Mouse (Mus musculus) skeletal muscle tissue, adult 2 months (tissue): ENCODE data around the gene Reln.

Source experiments
- DNase-seq: peaks from one replicate; pipeline ENCODE4 v3.0.0-alpha.2; 2012; ENCODE audit warnings: low read depth, low spot score

Gene Reln

DNA sequence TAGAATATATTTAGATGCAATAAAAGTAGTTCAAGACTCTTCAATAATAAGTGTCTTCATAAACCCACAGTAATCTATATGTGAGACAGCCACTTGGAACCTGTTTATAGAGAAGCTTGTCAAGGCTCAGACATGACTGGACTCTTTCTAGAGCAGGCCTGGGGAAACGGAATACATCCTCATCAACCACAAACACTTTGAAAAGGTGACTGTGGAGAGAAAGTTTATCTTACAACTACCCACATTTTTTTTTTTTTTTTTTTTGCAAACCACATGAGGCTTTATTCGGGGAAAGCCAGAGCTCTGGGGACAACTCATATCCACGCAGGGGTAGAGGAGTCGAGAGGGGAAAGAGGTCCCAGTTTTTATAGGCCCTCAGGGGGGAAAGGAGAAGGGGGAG lies 36.6 kb downstream of the Reln start:
- DNase-seq = no peak

DNA sequence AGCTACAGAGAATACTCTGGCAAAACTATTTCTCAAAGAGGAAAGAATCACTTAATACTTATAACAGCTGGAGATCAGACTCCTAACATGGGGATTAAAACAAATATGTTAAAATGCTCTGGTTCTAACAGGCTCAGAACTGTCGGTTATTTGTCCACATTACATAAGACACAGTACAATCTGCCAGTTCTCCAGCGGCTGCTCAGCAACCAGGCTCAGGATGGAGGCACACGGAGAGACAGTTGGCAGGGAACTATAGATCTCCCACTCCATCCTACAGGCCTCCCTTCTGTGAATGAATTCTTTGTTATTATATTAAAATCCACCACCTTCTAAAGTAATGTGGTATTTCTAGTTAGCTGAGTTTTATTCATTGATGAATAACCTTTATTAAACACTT lies 37.4 kb downstream of the Reln start:
- no peak for DNase-seq

DNA sequence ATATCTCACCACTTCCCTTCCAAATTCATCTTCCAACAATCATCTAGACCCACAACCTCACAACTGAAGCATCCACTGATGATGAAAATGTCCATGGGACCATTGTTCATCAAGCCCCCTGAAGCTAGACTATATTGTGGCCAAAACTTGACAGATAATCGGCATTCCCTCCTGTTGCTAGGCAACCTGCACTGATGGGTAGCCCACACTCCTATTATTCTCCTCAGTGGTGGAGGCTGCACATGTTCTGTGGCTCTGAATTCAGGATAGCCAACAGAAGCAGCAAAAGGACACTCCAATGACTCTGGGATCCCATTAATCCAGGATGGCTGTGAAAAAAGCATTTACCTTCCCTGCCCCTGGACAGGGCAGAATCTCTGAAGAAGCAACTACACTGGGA lies 40.8 kb downstream of the Reln start:
- no peak for DNase-seq

DNA sequence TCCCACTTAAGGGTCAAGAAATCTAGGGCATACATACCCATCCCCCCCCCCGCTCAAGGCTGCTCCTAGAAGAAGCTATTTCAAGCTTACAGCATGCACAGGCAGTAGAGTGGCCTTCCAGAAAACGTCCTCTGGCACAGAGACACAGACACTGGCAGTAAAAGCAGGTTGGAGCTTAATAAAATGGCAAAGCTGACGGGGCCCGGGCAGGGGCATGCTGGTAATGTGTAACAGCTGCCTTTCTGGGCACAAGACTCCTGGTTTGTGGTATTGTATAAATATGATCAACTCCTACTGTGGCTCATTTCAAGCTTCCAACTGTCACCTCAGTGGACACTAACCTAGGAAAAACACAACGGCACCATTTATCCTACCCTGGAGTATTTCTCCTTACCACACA lies 42.2 kb downstream of the Reln start:
- DNase-seq = peak; percentile 47

DNA sequence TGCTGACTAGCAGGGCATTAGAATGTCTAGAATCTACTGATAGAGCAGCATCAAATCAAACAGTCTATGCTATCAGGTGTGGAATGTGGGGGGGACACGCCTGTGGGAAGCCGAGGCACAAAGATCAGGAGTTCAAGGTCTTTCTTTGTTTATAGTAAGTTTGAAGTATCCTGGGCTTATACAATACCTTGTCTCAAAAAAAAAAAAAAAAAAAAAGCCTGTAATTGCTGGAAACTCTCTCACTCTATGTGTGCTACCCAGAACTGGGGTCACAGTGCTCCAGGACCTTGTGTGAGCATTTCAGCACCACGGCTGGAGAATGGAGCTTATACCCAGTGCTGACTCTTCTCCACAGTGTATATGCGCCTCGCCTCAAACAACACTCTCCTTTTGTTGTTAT lies 43.7 kb downstream of the Reln start:
- DNase-seq = no peak

DNA sequence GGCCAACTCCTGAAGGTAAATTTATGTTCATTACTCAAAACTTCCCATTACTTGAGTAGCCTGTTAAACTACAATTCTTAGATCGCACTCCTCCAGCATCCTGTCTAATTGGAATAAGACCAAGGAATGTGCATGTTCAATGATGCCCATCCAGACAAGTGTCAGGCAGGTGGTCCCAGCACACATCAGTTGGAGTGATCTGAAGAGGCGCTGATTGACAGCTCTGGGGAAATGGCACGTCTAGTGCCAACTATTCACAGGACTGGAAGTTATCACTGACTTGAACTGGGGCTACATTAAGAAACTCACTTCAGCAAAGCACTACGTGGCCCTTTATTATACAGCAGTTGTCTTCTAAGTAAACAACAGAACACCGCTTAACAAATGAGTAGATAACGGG lies 44.5 kb downstream of the Reln start:
- no peak for DNase-seq

DNA sequence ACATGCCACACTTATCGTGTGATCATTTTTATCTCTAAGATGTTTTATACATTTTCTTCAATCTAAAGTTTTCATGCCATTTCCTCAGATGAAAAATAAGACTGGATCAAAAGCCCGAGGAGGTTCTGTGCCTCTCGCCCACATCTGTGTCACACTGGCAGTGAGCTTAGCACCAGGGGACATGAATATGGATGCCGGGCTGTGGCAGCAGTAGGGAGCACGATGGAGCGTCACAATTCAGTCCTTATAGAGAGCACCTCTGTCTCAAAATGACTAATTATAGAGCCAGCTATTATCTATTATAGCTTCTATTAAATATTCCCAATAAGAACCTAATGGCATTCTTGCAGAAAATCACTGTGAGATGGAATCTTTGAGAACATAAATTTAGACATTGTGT lies 49.3 kb downstream of the Reln start:
- no peak for DNase-seq

DNA sequence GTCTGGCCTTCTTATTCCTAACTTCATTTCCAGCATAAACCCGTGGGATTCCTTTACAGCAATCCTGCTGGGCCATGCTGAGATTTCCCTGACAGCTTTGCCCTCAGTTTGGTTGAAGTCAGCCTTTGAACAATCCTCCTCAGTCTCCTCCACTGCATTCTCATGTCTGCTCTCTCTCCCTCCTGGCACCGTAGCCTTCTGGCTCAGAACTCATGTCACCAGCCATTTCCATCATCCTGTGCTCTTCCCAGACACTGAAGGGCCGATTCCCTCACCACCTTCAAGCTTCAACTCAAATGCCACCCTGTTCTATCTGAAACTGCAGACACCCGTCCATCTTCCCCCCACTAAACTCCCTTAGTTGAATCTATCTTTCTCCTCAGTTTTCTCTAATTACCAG lies 53.1 kb downstream of the Reln start:
- DNase-seq = no peak

DNA sequence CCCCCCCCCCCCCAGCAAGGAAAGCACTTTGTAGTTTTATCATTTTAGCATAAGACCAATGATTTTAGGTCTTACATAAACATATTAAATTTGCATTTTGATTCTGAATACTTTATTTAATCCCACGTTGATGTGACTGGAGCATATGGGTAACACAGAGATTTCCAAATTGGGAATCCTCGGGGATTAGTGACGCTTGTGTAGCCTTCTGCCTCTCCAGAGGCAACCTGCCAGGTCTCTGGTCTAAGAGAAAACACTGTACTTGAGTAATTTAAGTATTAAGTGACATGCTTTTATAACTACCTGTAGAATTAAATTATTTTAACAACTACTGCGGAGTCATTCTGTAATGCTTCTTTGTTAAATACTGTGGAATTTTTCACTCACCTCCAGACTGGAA lies 59.1 kb downstream of the Reln start:
- no peak for DNase-seq

DNA sequence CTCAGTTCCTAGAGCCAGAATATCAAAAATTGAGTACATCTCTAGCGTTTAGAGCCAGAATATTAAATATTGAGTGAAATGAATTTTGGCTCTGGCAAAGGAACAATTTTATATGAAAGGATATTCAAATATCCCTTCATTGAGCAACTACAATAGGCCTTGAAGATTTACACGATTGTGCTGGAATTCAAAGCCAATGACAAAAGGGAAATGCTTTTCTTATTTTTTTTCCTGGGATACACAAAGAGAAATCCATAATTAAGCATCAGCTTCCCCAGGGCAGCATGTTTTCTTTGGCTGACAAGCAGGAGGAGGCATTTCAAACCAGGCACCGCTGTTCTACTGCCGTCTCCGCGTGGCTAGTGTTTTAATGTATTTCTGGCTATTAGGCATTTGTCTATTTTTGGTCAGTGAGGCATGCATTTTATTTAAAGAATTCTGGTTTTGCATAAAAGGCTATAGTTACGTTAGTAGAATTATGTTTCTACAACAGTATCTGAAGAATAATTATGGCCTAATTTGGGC lies 62.3 kb downstream of the Reln start:
- DNase-seq = no peak

DNA sequence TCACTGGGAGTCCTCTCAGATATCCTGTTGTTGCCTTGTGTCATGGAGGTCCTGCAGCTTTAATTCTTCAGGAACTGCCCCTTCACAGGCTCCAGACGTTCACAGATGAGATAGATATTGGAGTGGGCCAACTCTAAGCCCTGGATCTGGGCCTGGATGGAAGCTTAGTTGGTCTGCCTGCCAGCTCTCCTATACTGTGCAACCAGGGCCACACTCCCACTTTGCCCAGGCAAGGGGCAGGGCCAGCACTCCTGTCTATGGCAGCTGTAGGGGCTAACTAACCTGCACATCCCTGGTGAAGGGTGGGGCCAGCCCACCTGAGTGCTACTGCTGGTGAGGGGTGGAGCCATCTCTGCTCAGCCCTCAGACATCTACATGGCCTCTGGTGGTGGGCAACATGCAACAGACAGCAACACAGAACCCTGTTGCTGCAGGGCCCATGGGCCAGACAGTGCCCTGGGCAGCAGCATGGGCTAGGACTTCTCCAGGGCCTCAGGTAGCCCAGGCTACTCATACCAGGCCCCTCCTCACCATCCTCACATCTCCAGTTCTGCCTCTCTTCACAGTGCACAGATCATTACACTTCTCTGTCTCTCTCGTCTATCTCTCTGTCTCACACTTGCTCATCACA lies 63.9 kb downstream of the Reln start:
- DNase-seq = no peak

DNA sequence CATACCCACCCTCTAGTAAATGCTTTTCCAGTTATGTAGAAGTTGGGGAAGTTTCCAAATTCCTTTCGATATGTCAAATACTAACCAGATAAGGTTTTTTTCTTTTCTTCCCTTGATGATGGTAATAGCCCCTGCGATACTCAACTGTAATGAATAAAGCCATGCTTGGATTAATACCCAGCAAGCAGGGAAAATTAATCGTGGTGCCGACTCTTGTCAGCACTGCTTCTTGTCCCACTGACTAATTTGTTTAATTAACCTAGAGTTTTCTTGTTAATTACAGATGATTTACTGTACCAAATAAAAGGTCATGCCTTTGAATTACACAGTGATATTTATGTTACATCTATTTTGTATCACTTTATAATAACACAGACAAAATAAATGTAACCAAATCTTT lies 65.3 kb downstream of the Reln start:
- no peak for DNase-seq

DNA sequence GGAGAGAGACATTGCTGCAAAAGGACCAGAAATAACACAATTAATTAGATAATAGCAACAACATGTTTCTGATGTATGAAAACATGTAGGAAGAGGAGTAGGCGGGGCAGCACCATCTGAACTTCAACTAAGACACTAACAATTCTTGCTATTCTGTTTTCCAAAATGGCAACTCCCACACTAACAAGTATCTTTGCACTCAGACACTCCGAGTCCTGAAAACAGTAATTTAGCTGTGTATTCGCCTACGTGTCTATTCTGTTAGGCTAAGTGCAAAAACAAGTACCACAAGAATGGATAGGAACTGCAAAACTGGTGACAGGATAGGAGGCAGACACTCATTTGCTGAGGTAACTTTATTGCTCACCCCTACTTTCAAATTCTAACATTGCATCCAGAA lies 70.4 kb downstream of the Reln start:
- DNase-seq = no peak

DNA sequence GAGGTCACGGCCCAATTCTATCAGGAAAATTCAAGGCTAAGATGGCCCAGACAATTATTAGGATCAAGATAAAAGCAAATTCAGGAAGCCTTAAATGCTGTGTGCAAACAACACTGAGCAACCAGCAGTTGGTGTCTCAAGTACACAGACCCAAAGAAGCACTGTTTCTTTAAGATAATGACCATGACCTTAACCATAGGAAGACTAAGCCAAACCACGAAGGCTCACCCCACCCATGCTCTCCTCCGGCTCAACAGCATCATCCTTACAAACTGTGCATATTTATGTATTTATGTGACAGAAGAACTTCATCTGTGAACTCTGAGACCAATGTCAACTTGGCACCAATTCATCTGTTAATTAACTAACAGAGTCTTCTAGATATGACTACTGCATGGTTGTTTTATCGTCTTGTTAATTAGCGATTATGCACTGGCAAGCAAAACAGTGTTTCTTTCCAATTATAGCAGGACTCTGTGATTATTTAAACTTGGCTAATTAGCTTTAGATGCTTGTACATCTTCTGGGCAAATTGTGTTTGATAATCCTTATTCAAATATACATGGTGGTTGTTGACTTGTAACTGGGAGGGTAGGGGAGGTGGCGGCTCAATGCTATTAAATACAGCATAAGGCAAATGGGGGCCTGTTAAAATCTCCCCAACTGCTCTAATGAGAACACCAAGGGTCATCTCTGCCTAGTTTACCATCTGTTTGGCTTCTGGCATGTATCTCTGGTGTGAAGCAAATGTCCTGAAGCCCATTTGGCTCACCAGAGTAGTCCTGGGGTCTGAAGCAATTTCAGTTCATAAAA lies 77.8 kb downstream of the Reln start:
- DNase-seq = no peak

DNA sequence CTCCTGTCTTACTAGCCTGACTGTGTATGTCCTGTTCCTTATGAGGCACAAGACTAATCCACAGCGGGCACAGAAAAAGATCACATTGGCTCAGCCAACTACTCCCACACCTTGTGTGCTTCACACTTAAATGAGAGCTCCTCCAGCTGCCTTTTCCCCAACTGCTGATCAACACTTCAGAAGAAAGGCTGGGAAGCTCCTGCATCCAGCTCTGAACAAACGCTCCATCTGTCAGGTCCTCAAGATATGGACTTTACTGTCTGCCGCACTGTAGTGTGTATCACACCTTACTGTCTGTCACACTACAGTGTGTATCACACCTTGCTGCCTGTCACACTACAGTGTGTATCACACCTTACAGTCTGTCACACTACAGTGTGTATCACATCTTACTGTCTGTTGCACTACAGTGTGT lies 82.1 kb downstream of the Reln start:
- DNase-seq = no peak

DNA sequence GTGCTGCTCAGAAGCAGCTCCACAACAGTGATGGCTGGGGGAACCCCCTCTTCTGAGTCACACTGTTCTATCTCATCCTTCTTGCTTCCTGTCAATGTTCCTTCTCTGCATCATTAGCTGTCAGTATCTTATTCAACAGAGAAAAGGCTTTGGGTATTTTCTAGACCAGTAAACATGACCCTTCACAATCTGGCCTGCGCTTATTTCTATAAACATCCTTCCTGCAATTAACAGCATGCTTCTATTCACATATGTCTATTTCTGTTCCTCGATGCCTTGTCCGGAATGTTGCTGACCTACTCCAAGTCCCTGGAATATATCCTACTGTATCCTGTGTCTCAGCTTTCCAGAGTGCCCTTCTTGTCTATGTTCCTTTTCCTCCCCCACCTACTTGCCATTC lies 89.2 kb downstream of the Reln start:
- DNase-seq = no peak

DNA sequence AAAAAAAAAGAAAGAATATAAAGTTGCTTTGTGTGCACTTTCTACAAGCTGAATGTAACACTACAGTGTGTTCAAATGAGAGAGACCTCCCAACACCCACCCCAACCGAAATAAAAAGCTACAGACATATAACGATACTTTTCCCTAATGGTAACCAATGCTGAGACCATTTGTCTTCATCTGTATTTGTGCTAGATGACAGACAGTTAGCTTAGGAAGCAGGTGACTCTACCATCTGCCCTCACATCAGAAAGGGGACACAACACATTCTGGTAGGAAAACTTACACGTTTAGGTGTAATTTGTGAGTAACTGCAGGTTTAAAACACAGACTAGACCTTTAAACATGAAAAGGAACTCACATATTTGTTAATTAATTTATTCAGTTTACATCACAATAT lies 90.6 kb downstream of the Reln start:
- DNase-seq = no peak

DNA sequence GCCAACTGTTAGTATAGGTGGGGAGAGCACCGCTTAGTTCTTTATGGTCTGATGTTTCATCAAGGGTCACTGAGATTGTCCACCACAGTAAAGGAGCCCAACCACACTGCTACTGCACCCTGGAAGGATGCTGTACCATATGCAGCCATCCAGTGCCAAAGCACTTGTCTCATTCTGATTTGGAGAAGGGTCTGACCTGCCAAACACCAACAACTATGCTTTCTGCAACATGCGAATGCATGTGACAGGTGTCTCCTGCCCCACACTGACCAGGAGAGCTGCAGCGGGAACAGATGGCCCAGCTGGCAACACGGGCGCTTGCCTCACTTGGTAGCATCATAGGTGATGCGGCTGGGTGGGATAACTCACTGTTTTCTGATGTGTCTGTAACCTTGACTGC lies 91.2 kb downstream of the Reln start:
- no peak for DNase-seq

DNA sequence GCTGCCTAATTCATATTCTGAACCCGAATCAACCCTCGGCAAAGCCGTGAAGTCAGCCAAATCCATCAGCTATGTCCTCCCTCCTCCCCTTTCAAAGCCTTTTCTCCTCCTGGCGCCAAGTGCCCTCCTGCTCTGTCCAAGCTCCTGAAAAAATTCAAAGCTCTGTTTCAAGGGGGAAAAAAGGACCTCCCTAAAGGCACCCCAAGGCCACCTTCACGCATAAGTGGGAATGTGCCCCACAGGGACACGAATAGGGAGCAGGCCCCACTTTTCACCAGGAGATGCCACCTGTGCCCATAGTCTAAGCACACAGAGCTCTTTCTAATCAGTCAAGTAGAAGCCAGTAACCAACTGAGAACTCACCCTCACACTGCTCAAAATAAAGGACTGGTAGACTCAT lies 96.7 kb downstream of the Reln start:
- DNase-seq = no peak

DNA sequence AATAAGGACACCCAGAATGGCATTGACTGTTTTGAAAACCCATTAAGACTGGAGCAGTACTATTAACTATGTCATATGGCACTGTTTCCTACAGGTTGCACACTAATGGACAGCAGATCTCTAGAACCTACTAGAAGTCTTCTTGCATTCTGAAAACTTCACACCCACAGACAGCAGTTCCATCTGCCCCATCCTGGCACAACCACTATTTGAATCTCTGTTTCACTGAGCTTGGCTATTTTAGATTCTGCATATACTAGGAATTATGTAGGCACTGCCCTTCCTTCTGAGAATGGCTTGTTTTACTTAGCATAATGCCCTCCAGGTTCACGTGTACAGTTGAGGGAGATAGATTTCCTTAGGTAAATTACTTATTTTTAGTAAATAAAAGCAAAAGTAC lies 99.4 kb downstream of the Reln start:
- DNase-seq = no peak

DNA sequence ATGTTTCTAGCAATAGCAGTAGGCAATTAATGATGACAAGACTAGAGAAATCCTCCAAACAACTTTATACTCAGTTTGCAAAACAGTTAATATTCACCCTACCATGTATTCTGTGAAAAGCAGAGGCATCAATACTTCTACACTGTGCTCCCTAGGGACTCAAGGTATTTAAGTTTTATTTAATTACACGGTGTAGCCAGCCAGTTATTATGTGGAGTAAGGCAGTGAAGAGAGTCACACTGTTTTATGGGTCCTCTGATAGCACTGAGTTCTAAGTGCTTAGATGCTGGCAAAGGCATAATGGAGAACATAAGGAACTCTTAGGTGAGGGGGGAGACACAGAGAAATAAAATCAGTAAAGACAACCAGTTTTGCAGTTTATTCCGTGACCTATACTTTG lies 101.0 kb downstream of the Reln start:
- DNase-seq = no peak

DNA sequence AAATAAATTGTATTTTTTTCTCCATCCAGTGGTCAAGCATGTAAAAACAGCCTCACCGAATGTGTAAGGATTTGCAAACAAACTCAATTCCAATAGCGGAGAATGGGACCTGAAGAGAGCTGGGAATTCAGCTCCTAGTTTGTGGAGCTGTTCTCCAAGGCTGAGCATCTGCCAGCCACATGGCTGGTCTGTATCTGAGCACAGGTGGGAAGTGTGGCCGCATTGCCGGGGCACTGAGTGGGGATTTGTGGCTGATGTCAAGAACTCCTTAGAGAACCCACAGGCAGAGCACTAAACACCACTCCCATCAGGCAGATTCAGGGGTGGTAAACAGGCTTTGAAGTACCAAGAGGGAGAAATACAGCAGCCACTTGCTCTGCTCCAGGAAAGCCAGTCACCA lies 102.9 kb downstream of the Reln start:
- no peak for DNase-seq

DNA sequence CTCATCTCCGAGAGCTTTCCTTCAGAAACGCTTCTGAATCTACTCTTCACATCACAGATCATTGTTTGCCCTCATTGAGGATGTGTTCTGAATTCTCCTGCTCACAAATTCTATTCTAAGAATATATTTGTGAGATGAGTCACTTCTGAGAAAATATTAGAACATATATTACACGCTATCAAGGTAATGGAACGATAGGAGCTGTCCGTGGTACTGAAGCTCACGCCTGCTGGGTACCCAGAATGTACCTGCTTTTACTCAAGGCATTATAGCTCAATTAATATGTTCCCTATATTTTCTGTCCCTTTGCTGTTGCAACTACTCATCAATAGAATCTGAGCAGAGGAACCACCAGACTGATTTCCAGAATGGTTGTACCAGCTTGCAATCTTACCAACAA lies 107.7 kb downstream of the Reln start:
- DNase-seq = no peak
